Mouse (Mus musculus) small intestine, adult 2 months (tissue): ENCODE results near the gene Krtap5-3.

ENCODE experiments used
- CTCF ChIP-seq: fragments of 200-500 bp; IDR thresholded peaks from 2 replicates; pipeline ENCODE4 v1.5.1; 2012; ENCODE audit warnings: low read depth, mild to moderate bottlenecking, control low read depth, inconsistent platforms, low read length, moderate library complexity, mixed read lengths; ENCODE audit not compliant: insufficient replicate concordance, insufficient read length; ENCODE audit errors: extremely low read depth
- POLR2A ChIP-seq: fragments of 200-500 bp; IDR thresholded peaks from 2 replicates; pipeline ENCODE4 v1.6.1; 2012; ENCODE audit warnings: low read depth, mild to moderate bottlenecking, control low read depth, inconsistent platforms, low read length, moderate library complexity

DNA sequence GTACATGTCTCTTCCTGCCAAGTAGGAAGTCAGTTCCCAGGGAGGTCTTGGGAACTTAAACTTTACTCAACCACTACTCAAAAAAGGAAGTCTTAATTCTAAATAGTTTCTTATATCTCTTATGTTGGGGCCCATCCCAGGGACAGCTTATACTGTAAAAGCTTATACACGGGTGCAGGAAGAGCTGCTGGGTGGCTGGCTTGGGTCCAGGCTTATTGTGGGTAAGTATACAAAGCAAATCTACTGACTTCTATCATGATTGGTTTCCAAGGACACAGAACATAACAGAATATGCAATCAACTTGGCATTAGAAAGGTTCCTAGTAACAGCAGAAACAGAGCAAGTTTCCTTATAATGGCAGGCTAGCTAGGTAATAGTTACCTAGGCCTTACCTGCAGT, 45.9 kb upstream of the Krtap5-3 start:
- TF ChIP-seq POLR2A (no peak), CTCF (no peak)
